Mouse (Mus musculus): ENCODE data around the gene Tex26.

DNA sequence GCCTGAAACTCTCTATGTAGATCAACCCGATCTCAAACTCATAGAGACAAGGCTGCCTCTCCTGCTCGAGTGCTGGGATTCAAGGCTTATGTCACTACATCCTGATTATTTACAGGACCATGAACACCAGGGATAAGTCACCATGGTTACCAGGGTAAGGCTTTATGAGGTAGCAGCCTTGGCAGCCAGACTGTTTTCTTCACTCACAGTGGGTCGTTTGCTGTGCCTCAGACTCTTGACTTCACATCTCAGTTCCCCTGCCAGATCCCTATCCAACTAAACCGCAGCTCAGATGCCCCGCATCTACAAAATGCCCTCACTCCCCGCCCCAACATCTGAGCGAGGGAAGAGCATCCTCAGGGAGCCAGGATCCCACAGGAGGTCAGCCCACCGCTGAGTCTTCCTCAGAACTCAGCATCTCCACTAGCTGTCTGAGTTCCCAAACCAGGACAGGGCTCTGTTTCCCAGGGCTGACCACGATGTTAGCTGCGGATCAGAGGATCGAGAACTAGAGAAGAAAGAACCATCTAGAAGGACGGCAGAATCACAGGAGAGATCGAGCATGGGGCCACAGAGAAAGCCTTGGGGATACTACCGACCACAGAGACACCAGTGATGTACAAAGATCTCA, 2.3 kb downstream of the Tex26 start:
- TF ChIP-seq CTCF (IDR thresholded peaks at IDR 0.05) (no peak), EP300 (IDR thresholded peaks at IDR 0.05) (no peak)

Measured in lung, postnatal 0 days (tissue).